Mouse (Mus musculus) c-Kit-positive CD71-positive TER-119-negative erythroid progenitor cells, embryonic 14.5 days (primary cell): ENCODE measurements around the gene Kcnk7.

ENCODE experiments used
- DNase-seq: peaks from one replicate; pipeline ENCODE4 v3.0.0-alpha.2; 2013; ENCODE audit warnings: low read depth

The Kcnk7 gene

DNA sequence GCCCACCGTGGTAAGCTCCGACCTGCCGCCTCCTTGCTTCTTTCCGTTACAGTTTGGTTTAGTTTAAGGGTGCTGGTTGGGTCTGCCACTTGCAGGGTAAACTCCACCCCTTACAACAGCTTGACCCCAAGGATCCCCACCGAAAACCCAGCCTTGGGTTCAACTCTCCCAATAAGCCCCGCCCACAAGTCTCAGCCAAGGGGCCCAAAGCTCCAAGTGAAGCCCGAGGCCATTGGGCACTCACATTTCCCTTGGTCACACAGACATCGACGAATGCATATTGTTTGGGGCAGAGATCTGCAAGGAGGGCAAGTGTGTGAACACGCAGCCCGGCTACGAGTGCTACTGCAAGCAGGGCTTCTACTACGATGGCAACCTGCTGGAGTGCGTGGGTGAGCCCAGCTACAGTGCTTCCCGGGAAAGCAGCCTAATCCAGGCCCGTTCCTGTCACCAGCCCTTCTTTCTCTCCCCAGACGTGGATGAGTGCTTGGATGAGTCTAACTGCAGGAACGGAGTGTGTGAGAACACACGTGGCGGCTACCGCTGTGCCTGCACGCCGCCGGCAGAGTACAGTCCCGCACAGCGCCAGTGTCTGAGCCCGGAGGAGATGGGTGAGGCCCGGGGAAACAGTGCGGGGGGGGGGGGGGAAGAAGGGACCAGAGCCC is 52.3 kb downstream of the Kcnk7 start:
- DNase-seq, result no peak
